Mouse (Mus musculus) skeletal muscle tissue, adult 2 months (tissue): ENCODE measurements around the gene Fnip2.
A peak's percentile ranks its signal among the peaks of the same experiment; 100 is the strongest.
"Not testable (repeated sequence)": the region's sequence is repeated elsewhere in the genome, so short reads cannot be mapped to it uniquely, and the experiment has no call there.

Experiments used
- DNase-seq: peaks from one replicate; pipeline ENCODE4 v3.0.0-alpha.2; 2012; ENCODE audit warnings: low read depth, low spot score

Fnip2 gene

DNA sequence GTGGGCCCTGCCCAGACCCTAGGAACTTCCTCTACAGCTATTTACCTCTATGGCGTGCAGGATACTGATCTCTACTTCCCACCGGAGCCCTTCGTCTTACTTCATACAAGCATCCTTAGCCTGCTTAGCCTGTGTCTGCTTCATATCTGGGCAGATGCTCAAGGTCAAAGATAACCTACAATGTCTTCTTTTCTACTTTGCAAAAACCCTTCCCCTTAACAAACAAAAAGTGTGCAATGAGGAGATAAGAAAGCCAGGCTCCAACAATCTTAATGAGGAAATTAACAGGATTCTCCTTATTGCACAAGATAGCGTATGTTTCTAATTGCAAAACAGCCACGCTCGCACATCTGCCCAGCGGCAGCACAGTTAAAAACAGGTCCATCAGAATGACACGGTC, 89.2 kb downstream of the Fnip2 start:
- DNase-seq = no peak

DNA sequence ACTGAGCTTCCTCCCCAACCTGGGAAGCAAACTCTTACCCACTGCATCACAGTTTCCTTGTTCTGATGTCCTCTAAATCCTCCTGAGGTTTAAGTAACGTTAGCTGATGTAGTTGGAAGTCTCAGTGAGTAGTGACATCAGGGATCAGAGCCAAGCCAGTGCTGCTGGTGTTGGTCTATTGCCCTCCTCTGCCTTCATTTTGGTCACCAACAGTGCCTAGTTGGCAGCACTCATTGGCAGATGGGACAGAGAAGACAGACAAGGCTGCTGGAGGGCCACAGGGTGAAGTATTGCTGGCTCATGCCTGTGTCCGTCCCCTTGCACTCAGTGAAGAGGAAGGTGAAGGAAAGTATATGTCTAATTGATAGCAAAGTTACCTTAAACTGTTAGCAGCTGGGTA, 91.6 kb downstream of the Fnip2 start:
- DNase-seq = peak; percentile 28

DNA sequence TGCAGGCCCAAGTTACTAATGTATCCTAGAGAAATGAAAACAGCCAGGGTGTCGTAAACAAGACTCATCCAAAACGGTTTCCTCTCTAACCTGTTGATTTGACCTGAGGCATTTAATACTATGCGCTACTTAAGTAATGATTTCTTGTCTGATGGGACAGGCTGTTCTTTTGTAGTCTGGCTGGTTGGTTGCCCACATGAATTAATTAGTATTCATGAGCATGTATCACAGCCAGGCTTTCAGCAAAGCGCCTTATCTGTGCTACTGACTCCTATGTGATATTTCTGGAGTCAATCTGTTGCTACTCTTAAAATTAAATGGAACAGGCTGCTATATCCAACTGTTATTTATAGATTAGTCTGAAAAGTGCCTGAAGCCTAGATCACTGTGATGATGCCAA, 92.7 kb downstream of the Fnip2 start:
- DNase-seq = peak; percentile 43

GRCm38 (mm10) chr3:79472362-79472761, 95.2 kb downstream of the Fnip2 start:
- no peak for DNase-seq

- no peak for DNase-seq
These were observed 98.2 kb downstream of the Fnip2 start for GRCm38 (mm10) chr3:79469440-79469839.

GRCm38 (mm10) chr3:79458651-79459275, 108.8 kb downstream of the Fnip2 start:
- no peak for DNase-seq

DNA sequence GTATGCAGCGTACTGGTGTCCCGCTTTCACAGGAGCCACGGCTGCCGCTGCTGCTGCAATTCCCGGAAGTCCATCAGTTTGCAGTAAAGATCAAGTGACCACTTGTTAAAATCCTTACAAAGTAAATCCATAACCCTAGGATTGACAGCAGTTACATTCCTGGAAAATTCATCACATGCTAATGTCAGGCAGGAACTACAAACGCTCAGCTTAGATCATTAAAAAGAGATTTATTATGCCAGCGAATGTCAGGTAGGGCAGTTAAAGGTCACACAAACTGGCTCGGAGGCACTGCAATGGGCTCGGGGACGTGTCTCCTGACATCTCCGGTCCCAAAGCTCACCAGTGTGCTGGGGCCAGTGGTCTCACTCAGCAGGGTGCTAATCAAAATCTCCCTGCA, 111.8 kb downstream of the Fnip2 start:
- DNase-seq = no peak

- no peak for DNase-seq
These were observed 114.8 kb downstream of the Fnip2 start for GRCm38 (mm10) chr3:79452696-79453263.

DNA sequence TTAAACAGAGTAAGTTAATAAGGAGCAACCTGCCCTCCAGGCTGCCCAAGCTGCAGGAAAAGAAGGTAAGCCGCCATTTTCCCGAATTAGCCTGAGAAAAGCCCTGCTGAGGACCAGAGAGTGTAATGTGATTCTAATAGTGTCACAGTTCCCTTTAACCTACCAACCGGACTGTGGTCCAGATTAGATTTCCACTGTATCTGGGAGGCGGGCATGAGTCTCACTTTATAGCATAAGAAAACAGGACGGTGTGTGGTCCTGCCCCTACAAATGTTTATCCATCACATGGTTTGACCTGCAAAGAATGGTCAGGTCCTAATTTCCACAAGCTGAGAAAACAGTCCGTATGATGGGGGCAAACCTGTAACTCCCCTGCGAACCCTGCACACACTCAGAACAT, 118.2 kb downstream of the Fnip2 start:
- DNase-seq = no peak

DNA sequence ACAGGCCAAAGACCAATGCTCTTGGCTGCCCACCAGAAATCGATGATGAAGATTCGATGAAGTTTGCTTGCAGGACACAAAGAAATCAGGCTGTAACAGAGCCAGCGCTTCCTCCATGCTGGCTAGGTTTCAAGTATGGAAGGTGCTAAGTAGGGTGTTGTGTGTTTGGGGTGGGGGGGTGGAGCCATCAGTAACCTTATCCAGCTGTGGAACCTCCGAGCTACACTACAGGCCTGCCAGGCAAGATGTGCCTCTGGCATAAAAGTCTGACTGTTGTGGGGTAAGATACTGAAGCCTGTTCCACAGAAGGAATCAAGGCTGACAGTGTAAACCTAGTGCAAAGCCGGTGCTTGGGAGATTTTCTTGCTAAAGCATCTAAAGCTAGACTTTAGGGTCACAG, 119.2 kb downstream of the Fnip2 start:
- DNase-seq = no peak

GRCm38 (mm10) chr3:79446648-79447047, 120.9 kb downstream of the Fnip2 start:
- not testable (repeated sequence) for DNase-seq

DNA sequence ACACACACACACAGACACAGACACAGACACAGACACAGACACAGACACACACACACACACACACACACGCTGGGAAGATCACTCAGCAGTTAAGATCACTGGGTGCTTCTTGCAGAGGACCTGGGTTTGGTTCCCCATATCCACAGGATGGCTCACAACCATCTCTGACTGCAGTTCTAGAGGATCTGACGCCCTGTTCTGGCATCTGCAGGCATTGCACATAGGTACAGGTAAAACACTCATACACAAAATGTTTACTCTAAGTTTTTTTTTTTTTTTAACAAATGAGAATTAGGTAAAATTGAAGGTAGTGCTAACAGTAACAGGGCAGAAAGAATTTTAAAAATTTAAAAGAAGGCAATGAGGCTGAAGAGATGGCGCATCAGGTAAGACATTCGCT, 121.5 kb downstream of the Fnip2 start:
- no peak for DNase-seq

GRCm38 (mm10) chr3:79445041-79445440, 122.6 kb downstream of the Fnip2 start:
- DNase-seq = no peak

DNA sequence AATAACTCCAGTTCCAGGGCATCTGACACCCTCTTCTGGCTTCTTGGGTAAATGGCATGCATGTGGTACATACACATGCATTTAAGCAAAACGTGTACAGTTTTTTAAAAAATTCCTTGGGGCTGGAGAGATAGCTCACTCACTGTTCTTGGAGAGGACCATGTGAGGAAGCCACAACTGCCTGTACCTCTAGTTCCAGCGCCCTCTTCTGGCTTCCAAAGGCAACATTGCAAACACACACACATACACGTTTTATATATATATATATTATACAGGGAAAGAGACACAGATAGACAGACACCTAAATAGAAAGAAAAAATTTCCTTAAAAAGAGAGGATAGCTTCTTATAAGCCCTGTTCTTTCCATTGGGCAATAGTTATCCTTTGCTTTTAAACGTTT, 123.7 kb downstream of the Fnip2 start:
- DNase-seq = no peak

- no peak for DNase-seq
These were observed 126.6 kb downstream of the Fnip2 start for GRCm38 (mm10) chr3:79440976-79441491.

DNA sequence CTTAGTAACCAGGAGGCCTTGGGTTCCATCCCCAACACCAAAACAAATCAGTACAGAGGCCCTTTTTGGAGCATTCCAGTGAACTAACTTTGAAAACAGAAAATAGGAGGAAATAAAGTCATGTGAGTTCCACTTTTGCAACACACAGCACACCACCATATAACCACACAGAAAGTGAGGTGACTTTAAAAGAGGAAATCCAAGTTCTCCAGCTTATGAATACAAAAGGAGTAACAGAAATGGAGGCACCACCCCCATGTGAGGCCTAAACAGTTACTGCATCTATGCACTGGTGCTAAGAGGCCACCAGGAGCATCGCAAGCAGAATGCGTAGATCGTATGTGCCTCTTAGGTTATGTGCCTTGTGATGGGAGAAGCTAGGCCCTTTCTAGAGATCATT, 129.3 kb downstream of the Fnip2 start:
- DNase-seq = no peak

- DNase-seq = no peak
These were observed 131.4 kb downstream of the Fnip2 start for GRCm38 (mm10) chr3:79436186-79436585.

GRCm38 (mm10) chr3:79434985-79435384, 132.6 kb downstream of the Fnip2 start:
- no peak for DNase-seq

DNA sequence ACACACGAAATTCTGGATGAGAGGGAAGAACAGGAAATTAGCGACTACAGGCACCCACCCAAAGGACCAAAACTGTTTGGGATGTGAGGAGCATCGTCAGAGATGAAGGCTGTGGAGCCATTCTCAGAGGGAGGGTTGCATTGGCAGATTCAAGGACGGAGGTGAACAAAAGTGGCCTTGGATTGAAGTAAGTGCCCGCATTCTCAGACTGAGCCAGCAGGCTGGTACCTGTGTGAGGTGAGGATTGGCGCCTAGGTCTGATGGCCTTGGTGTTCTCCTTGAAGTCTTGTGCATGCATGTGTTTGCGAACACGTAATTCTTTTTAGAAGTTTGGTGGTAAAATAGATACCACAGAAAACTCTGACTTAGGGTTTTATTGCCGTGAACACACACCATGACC, 133.2 kb downstream of the Fnip2 start:
- DNase-seq = no peak

- no peak for DNase-seq
These were observed 134.0 kb downstream of the Fnip2 start for GRCm38 (mm10) chr3:79433593-79433992.

GRCm38 (mm10) chr3:79425441-79425840, 142.2 kb downstream of the Fnip2 start:
- DNase-seq = no peak

DNA sequence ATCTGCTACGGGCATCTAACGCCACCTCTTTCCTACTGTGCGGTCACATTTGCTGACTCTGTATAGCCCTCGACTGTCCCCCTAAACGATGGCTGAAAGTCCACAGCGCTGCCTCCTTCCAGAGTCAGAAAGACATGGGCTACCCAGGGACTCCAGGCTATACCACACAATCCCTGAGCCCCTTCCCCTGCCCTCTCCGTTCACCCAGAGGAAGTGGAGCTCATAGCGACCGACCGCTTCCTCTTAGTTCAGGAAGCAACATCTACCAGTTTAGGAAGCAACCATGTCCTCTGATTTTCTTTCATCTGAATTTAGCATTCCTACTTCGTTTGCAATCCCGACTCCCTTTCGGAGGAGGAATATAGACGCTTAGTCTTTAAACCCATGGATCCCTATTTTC, 148.7 kb downstream of the Fnip2 start:
- DNase-seq = no peak

GRCm38 (mm10) chr3:79416944-79417680, 150.5 kb downstream of the Fnip2 start:
- DNase-seq = no peak
